Mouse (Mus musculus) urinary bladder, postnatal 14 days (tissue): Measurements from ENCODE around the gene Rnf215.
A peak's percentile ranks its signal among the peaks of the same experiment; 100 is the strongest.

Source experiments
- DNase-seq: peaks from one replicate; pipeline ENCODE4 v3.0.0; 2021; ENCODE audit warnings: low spot score

The Rnf215 gene

DNA sequence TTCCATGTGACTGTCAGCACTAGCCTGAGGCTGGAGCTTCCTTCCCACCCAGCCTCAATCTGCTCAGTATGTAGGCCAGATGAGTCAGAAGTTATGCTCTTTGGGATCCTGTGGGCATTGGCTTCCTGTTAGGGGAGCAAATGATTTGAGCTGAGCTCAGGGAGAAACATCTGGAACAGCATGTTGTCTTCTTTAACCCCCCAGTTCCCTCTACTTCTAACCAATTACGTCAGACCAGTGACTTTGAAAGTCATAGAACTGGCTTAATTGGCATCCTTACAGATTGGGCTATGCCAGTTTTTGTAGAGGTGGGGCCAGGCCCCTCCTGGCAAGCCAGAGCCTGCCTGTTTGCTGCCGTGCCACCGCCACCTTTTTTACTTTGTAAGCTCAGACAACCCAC, 55.7 kb downstream of the Rnf215 start:
- peak; percentile 54 for DNase-seq
